Mouse (Mus musculus) neural tube, embryonic 14.5 days (tissue): ENCODE data around the gene Sytl1. TPM values are rescaled to one million over a fixed set of nuclear protein-coding genes. Genes with fewer than 3 reads are reported as not detected.

Source experiments
- ATAC-seq: fragments of 200-750 bp; cut with Nextera tagmentation; 2 replicates; pipeline ENCODE4 v1.8.0; 2017; ENCODE audit warnings: low read depth, mild to moderate bottlenecking, moderate TSS enrichment, moderate library complexity
- H3K27ac ChIP-seq: fragments of 300-500 bp; sonication (generic); 2 replicates; pipeline ENCODE4 v1.5.1; 2014; ENCODE audit warnings: low read depth, mild to moderate bottlenecking, control low read depth, low read length, moderate library complexity, mixed read lengths
- H3K27me3 ChIP-seq: fragments of 300-500 bp; sonication (generic); 2 replicates; pipeline ENCODE4 v1.6.1; 2014; ENCODE audit warnings: low read length; ENCODE audit not compliant: control insufficient read depth, insufficient read depth
- H3K36me3 ChIP-seq: fragments of 300-500 bp; sonication (generic); 2 replicates; pipeline ENCODE4 v1.6.1; 2014; ENCODE audit warnings: low read length, mixed read lengths; ENCODE audit not compliant: control insufficient read depth, insufficient read depth
- H3K4me1 ChIP-seq: fragments of 300-500 bp; sonication (generic); 2 replicates; pipeline ENCODE4 v1.6.1; 2014; ENCODE audit warnings: low read length; ENCODE audit not compliant: control insufficient read depth, insufficient read depth
- H3K4me2 ChIP-seq: fragments of 300-500 bp; sonication (generic); 2 replicates; pipeline ENCODE4 v1.6.1; 2014; ENCODE audit warnings: mild to moderate bottlenecking, low read depth, low read length, control low read depth
- H3K4me3 ChIP-seq: fragments of 300-500 bp; sonication (generic); 2 replicates; pipeline ENCODE4 v1.5.1; 2014; ENCODE audit warnings: low read depth, low read length, control low read depth, mixed read lengths
- H3K9ac ChIP-seq: fragments of 300-500 bp; sonication (generic); replicated peaks from 2 replicates; pipeline ENCODE4 v1.6.1; 2014; ENCODE audit warnings: low read depth, mild to moderate bottlenecking, control low read depth, low read length, mixed read lengths
- H3K9me3 ChIP-seq: fragments of 300-500 bp; sonication (generic); 2 replicates; pipeline ENCODE4 v1.6.1; 2016; ENCODE audit warnings: low read length; ENCODE audit not compliant: control insufficient read depth
- WGBS: fragments of 180-500 bp; shearing (Covaris S2); extraction: QIAGEN DNeasy Blood & Tissue Kit; methylation state at CpG from one replicate; pipeline ENCODE4 v1.1.7; 2014; 5-methylcytosine and 5-hydroxymethylcytosine counted together
- polyA plus RNA-seq: library from polyadenylated mRNA; unstranded; fragments of >200 nt; fragmentation: Nextera tagmentation; extraction: Ambion mirVana; gene quantifications from 2 replicates; pipeline ENCODE4 v1.2.1, GENCODE M21; 2014

The Sytl1 gene
- polyA plus RNA-seq, 1 experiment from 2014 or later = 0.12 TPM

GRCm38 (mm10) chr4:133247072-133247471, 15.8 kb downstream of the Sytl1 start:
- 26% methylated on average over 15 of the region's 15 CpGs for WGBS
- H3K36me3 ChIP-seq = no peaks in the 10 kb centered on the region

GRCm38 (mm10) chr4:133244289-133244688, 18.6 kb downstream of the Sytl1 start:
- ATAC-seq = no peak
- Histone ChIP-seq H3K27ac (no peak overlapping the region), H3K4me1 (no peaks in the 10 kb centered on the region), H3K4me3 (no peak overlapping the region), H3K27me3 (peaks cover 27% of the 10 kb centered on the region), H3K9ac (no peak overlapping the region), H3K9me3 (no peaks in the 10 kb centered on the region), H3K4me2 (no peak overlapping the region), H3K36me3 (no peaks in the 10 kb centered on the region)
- WGBS = 94% methylated on average over 1 of the region's 1 CpGs

More at GRCm38 (mm10) chr4:133247072-133247471, 15.8 kb downstream of the Sytl1 start:
- no peak overlapping the region for H3K4me3 ChIP-seq
- H3K4me2 ChIP-seq = no peak overlapping the region
- peaks cover 34% of the 10 kb centered on the region for H3K27me3 ChIP-seq
- no peak overlapping the region for H3K27ac ChIP-seq
- no peak overlapping the region for H3K9ac ChIP-seq
- peaks cover 5% of the 10 kb centered on the region; the same call in 1 of the 2 replicates for H3K4me1 ChIP-seq
- no peaks in the 10 kb centered on the region for H3K9me3 ChIP-seq
- ATAC-seq = no peak

- H3K4me2 ChIP-seq = no peak overlapping the region
- no peak for ATAC-seq
- H3K27ac ChIP-seq = no peak overlapping the region
- peaks cover 27% of the 10 kb centered on the region for H3K27me3 ChIP-seq
- H3K36me3 ChIP-seq = no peaks in the 10 kb centered on the region
- H3K4me1 ChIP-seq = no peaks in the 10 kb centered on the region
- H3K9ac ChIP-seq = no peak overlapping the region
- 35% methylated on average over 13 of the region's 13 CpGs for WGBS
- H3K9me3 ChIP-seq = no peaks in the 10 kb centered on the region
- H3K4me3 ChIP-seq = no peak overlapping the region
Measured at GRCm38 (mm10) chr4:133243538-133243937, 19.4 kb downstream of the Sytl1 start.

- 54% methylated on average over 9 of the region's 9 CpGs for WGBS
- Histone ChIP-seq H3K4me2 (no peak overlapping the region), H3K27ac (no peak overlapping the region), H3K4me1 (no peaks in the 10 kb centered on the region), H3K9ac (no peak overlapping the region), H3K9me3 (no peaks in the 10 kb centered on the region), H3K4me3 (no peak overlapping the region), H3K36me3 (no peaks in the 10 kb centered on the region), H3K27me3 (peaks cover 27% of the 10 kb centered on the region)
- ATAC-seq = no peak
Measured at GRCm38 (mm10) chr4:133242710-133243109, 20.2 kb downstream of the Sytl1 start.

GRCm38 (mm10) chr4:133241910-133242309, 21.0 kb downstream of the Sytl1 start:
- WGBS = 29% methylated on average over 11 of the region's 11 CpGs
- no peak overlapping the region for H3K27ac ChIP-seq
- H3K9me3 ChIP-seq = no peaks in the 10 kb centered on the region
- peak overlapping the region; percentile 68 for H3K4me2 ChIP-seq
- H3K36me3 ChIP-seq = no peaks in the 10 kb centered on the region
- ATAC-seq = no peak
- H3K4me3 ChIP-seq = peak overlapping the region; percentile 44
- peaks cover 27% of the 10 kb centered on the region for H3K27me3 ChIP-seq
- no peaks in the 10 kb centered on the region for H3K4me1 ChIP-seq
- H3K9ac ChIP-seq = no peak overlapping the region

GRCm38 (mm10) chr4:133240934-133241908, 21.7 kb downstream of the Sytl1 start:
- under 1% methylated on average over 67 of the region's 78 CpGs for WGBS
- H3K27ac ChIP-seq = no peak overlapping the region
- peaks cover 27% of the 10 kb centered on the region for H3K27me3 ChIP-seq
- peak; percentile 93 for ATAC-seq
- no peaks in the 10 kb centered on the region for H3K4me1 ChIP-seq
- H3K9ac ChIP-seq = peak overlapping the region; percentile 54; the same call in 1 of the 2 replicates
- H3K9me3 ChIP-seq = no peaks in the 10 kb centered on the region
- H3K4me2 ChIP-seq = peak overlapping the region; percentile 68
- H3K36me3 ChIP-seq = no peaks in the 10 kb centered on the region
- H3K4me3 ChIP-seq = peak overlapping the region; percentile 44

GRCm38 (mm10) chr4:133240490-133240921, 22.4 kb downstream of the Sytl1 start, which contains the start of gene Map3k6:
Map3k6 (plus strand) TSS chr4:133240818.
- Histone ChIP-seq H3K9me3 (no peaks in the 10 kb centered on the region), H3K4me2 (peak within 1 kb of the TSS; percentile 68), H3K9ac (peak within 1 kb of the TSS; percentile 54; the same call in 1 of the 2 replicates), H3K27me3 (peaks cover 27% of the 10 kb centered on the region), H3K4me1 (no peaks in the 10 kb centered on the region), H3K36me3 (no peaks in the 10 kb centered on the region), H3K4me3 (peak within 1 kb of the TSS; percentile 44), H3K27ac (no peak within 1 kb of the TSS)
- ATAC-seq = no peak
- WGBS = 5% methylated on average over 16 of the region's 16 CpGs

- 76% methylated on average over 4 of the region's 4 CpGs for WGBS
- H3K9me3 ChIP-seq = no peaks in the 10 kb centered on the region
- no peak overlapping the region for H3K4me2 ChIP-seq
- no peak overlapping the region for H3K9ac ChIP-seq
- no peak overlapping the region for H3K4me3 ChIP-seq
- H3K27me3 ChIP-seq = peaks cover 25% of the 10 kb centered on the region
- H3K4me1 ChIP-seq = no peaks in the 10 kb centered on the region
- no peak overlapping the region for H3K27ac ChIP-seq
- no peaks in the 10 kb centered on the region for H3K36me3 ChIP-seq
- no peak for ATAC-seq
Measured at GRCm38 (mm10) chr4:133237911-133238310, 25.0 kb downstream of the Sytl1 start.

- no peaks in the 10 kb centered on the region for H3K4me1 ChIP-seq
- H3K27ac ChIP-seq = no peak overlapping the region
- ATAC-seq = no peak
- no peak overlapping the region for H3K9ac ChIP-seq
- no peak overlapping the region for H3K4me3 ChIP-seq
- no peak overlapping the region for H3K4me2 ChIP-seq
- WGBS = 80% methylated on average over 5 of the region's 5 CpGs
- peaks cover 7% of the 10 kb centered on the region; the same call in 1 of the 2 replicates for H3K27me3 ChIP-seq
- H3K36me3 ChIP-seq = no peaks in the 10 kb centered on the region
- H3K9me3 ChIP-seq = no peaks in the 10 kb centered on the region
Measured at GRCm38 (mm10) chr4:133235415-133235814, 27.5 kb downstream of the Sytl1 start.
